Mouse (Mus musculus): Measurements from ENCODE around the gene Ddx11. TPM values are rescaled to one million over a fixed set of nuclear protein-coding genes. Genes with fewer than 3 reads are reported as not detected.

Gene Ddx11
- total RNA-seq, 2 experiments from 2014 or later = 1.4 TPM

Other genes with a start within 250 kb of the Ddx11 start
- gene Ralbp1, start 237.7 kb upstream of the Ddx11 start, total RNA-seq (2021) = 10 to 100 TPM; 37.8 to 38.6 TPM
- gene Twsg1, start 172.3 kb upstream of the Ddx11 start, total RNA-seq (2021) = 10 to 100 TPM; 72.8 to 76.8 TPM
- 10 to 100 TPM; 15.8 to 22.5 TPM for gene Ankrd12, start 46.4 kb upstream of the Ddx11 start, total RNA-seq (2021)
- 1,000 to 10,000 TPM; 1,243 to 1,263 TPM for gene Ndufv2, start 22.0 kb upstream of the Ddx11 start, total RNA-seq (2021)
- gene Washc1, start 12.0 kb upstream of the Ddx11 start, total RNA-seq (2021) = 10 to 100 TPM; 21.0 to 21.8 TPM

All from heart, postnatal 25 days (tissue).